Comparison of ENCODE assay signal across 8 mouse cellular contexts in genomic region chr5:108692271-108692670, GRCm38 (mm10). TPM values are rescaled to one million over a fixed set of nuclear protein-coding genes. Genes with fewer than 3 reads are reported as not detected.
A peak's percentile ranks its signal among the peaks of the same experiment; 100 is the strongest.
DNase-seq lines count a peak whose midpoint lies in the region; ATAC-seq lines count a peak whose summit lies in the region.

Gene Fgfrl1 (plus strand): TSS chr5:108692382.

- peak; percentile 55 for DNase-seq in ES-CJ7 (ENCODE audit: low read depth, low spot score)
- DNase-seq in adrenal gland, postnatal 36 days = peak; percentile 73 to 87
- DNase-seq in forelimb bud, embryonic 11.5 days (ENCODE audit: low read depth, low spot score) = peak; percentile 55
- DNase-seq in left cerebral cortex, postnatal 10 days (ENCODE audit: extremely low spot score in 1 of 2, low spot score in 2 of 2) = peak in 1 of 2 experiments; percentile 68
- DNase-seq in spleen, postnatal 36 days (ENCODE audit: low spot score in 2 of 2) = peak; percentile 58 to 67
- DNase-seq in right cerebral cortex, adult 2 months (ENCODE audit: low spot score in 2 of 2) = no peak

- no peak within 1 kb of the TSS for H3K9ac ChIP-seq in hindbrain, embryonic 12.5 days

- no peak within 1 kb of the TSS for H3K27ac ChIP-seq in hindbrain, embryonic 12.5 days

- peaks cover 40% of the 10 kb centered on the region for H3K4me1 ChIP-seq in hindbrain, embryonic 12.5 days

- H3K9me3 ChIP-seq in hindbrain, embryonic 12.5 days (replicated peaks) = no peaks in the 10 kb centered on the region

- H3K4me2 ChIP-seq in hindbrain, embryonic 12.5 days (replicated peaks) = peak within 1 kb of the TSS; percentile 95

- no peak for ATAC-seq in hindbrain, embryonic 12.5 days (ENCODE audit: low FRiP score)
- peak; percentile 47 for ATAC-seq in megakaryocyte, adult 5-6 weeks (ENCODE audit: poor library complexity, severe bottlenecking)

- H3K27me3 ChIP-seq in hindbrain, embryonic 12.5 days = peaks cover 25% of the 10 kb centered on the region

- peak within 1 kb of the TSS; percentile 87 for H3K4me3 ChIP-seq in hindbrain, embryonic 12.5 days

- H3K36me3 ChIP-seq in hindbrain, embryonic 12.5 days = no peaks in the 10 kb centered on the region

- 3% methylated on average over 12 of the region's 18 CpGs for WGBS in hindbrain, embryonic 12.5 days

- intact Hi-C loops in left cerebral cortex, postnatal 10 days (cut with DNase I) = no loop called here

RNA-seq across cellular contexts. Expression of gene Fgfrl1, which starts in this region (rescaled TPM):
- total RNA-seq in adrenal gland, postnatal 36 days (2021) = 10 to 100 TPM; 45.8 to 47.5 TPM
- 25.3 and 29.4 TPM in 2 replicates for polyA plus RNA-seq in hindbrain, embryonic 12.5 days (2016; fragmentation: Nextera tagmentation; extraction: Ambion mirVana)
- 10 to 100 TPM; 12.5 to 16.2 TPM for total RNA-seq in left cerebral cortex, postnatal 10 days (2021)
- total RNA-seq in megakaryocyte, adult 5-6 weeks (2015) = 0.16 and 1.1 TPM in 2 replicates
- 0.12 and 1.0 TPM in 2 replicates for total RNA-seq in megakaryocyte, adult 5-6 weeks (2017)

Comparison
In these comparisons a context has a peak if more than half of its experiments do, and no peak if none do; other contexts are left out.
1. RNA of gene Fgfrl1 (total RNA-seq): 45.8 to 47.5 TPM in adrenal gland, postnatal 36 days and 12.5 to 16.2 TPM in left cerebral cortex, postnatal 10 days; 0.12 to 1.1 TPM in megakaryocyte, adult 5-6 weeks; every median in the first group is over 4 times any median in the second.
2. DNase-seq: peak in ES-CJ7 (single experiment), adrenal gland, postnatal 36 days (2 of 2), forelimb bud, embryonic 11.5 days (single experiment) and spleen, postnatal 36 days (2 of 2); none in right cerebral cortex, adult 2 months (0 of 2).